Mouse (Mus musculus): ENCODE data around the gene Cdc26.
A peak's percentile ranks its signal among the peaks of the same experiment; 100 is the strongest.

GRCm38 (mm10) chr4:62357631-62358148 lies 50.8 kb downstream of the Cdc26 start:
- TF ChIP-seq CTCF (IDR thresholded peaks at IDR 0.05 in 2 of 3, conservative IDR thresholded peaks at IDR 0.05 in 1 of 3; ENCODE audit: control insufficient read depth in 1 of 3, insufficient read depth in 1 of 3, low read depth in 2 of 3, low read length in 3 of 3, poor library complexity in 1 of 3, severe bottlenecking in 1 of 3) (no peak), POLR2A (IDR thresholded peaks at IDR 0.05; ENCODE audit: control insufficient read depth in 1 of 2, insufficient read depth in 1 of 2, low read depth in 1 of 2, low read length in 2 of 2, poor library complexity in 1 of 2) (no peak), MXI1 (IDR thresholded peaks at IDR 0.05; ENCODE audit: low read depth, low read length) (0 out of 2 replicates have a peak, but pooled peaks have one; percentile 37), USF1 (IDR thresholded peaks at IDR 0.05; ENCODE audit: low read depth, low read length) (no peak), EP300 (IDR thresholded peaks at IDR 0.05; ENCODE audit: low read depth in 1 of 2, low read length in 2 of 2) (peak; percentile 19 to 54; a peak in 2 of 4 replicates), MAX (IDR thresholded peaks at IDR 0.05; ENCODE audit: low read length) (no peak), POLR2AphosphoS5 (IDR thresholded peaks at IDR 0.05; ENCODE audit: borderline replicate concordance, low read depth, low read length) (no peak), TAL1 (IDR thresholded peaks at IDR 0.05; ENCODE audit: low read length) (no peak), SIN3A (IDR thresholded peaks at IDR 0.05; ENCODE audit: low read length) (peak; percentile 48), ZKSCAN1 (IDR thresholded peaks at IDR 0.05; ENCODE audit: low read depth, low read length) (no peak)
